Mouse (Mus musculus) CD4-positive, CD25-positive, alpha-beta regulatory T cell, adult 9 weeks (primary cell): ENCODE measurements around the gene Gm36028. TPM values are rescaled to one million over a fixed set of nuclear protein-coding genes. Genes with fewer than 3 reads are reported as not detected.

Experiments used
- polyA plus RNA-seq: library from polyadenylated mRNA; unstranded; fragments of 100-300 nt; shearing (Covaris generic); gene quantifications from one replicate; pipeline ENCODE4 v1.2.1, GENCODE M21; 2017

Gene Gm36028
- not detected for polyA plus RNA-seq

GRCm38 (mm10) chr16:37861029-37861428, at the start of gene Gm36028:
Gm36028 (minus strand) TSS chr16:37861146.

DNA sequence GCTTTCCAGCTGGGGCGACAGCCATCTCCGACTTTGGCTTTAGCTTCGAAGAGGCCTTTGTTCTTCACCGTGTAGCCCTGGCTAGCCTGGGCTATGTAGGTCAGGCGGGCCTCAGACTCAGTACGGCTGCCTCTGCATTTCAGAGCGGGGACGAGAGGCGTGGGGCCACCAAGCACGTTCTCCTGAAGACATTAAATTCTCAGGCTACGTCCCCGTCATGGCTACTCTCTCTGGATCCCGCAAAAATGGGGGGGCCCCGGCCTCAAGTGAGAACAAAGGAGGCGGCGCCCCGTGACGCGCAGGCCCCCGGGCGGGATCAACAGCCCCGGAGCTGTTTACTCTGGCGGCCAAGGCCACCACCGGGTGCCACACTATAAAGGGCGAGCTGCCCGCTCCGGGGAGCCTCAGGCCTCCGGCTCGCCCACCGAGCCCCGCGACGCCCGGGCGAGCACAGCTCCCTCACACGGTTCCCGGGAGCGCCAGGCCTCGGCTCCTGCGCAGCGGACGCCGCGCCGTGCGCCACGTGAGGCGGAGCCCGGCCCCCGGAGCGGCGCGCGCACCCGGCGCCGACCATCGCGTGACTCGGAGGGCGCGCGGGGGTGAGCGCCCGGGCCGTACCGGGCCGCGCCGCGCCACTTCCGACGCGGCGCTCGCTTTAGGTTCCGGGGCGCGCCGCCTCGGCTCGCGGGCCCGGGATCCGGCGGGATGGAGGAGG, 7.0 kb upstream of the Gm36028 start, which contains the start of gene Lrrc58:
Gene Lrrc58 (plus strand): TSS at position 599 of the 715 bp plus-strand sequence.

Other genes with a start within 250 kb of the Gm36028 start
- gene Ndufb4, start 206.7 kb downstream of the Gm36028 start, polyA plus RNA-seq, result 76.0 TPM
- not detected for gene Fstl1, start 84.3 kb downstream of the Gm36028 start, polyA plus RNA-seq
- gene Lrrc58, start 7.2 kb upstream of the Gm36028 start, polyA plus RNA-seq, result 10.3 TPM
- gene Gpr156, start 55.4 kb upstream of the Gm36028 start, polyA plus RNA-seq, result not detected
- 7.5 TPM for gene Gsk3b, start 227.9 kb upstream of the Gm36028 start, polyA plus RNA-seq